Mouse (Mus musculus) CH12.LX (cell line): Measurements from ENCODE around the gene Snta1.

ENCODE experiments used
- CTCF ChIP-seq, 2 experiments: IDR thresholded peaks in 1 of 2; conservative IDR thresholded peaks in 1 of 2; 2 replicates each; pipeline ENCODE4 v1.5.1; 2011 to 2012; ENCODE audit warnings: low read depth in 2 of 2, low read length in 2 of 2, improper control_type of control experiment in 1 of 2, inconsistent platforms in 1 of 2, mild to moderate bottlenecking in 1 of 2, moderate library complexity in 1 of 2
- POLR2AphosphoS2 ChIP-seq: IDR thresholded peaks from 2 replicates; pipeline ENCODE4 v1.6.1; 2011; ENCODE audit warnings: low read depth, low read length, improper control_type of control experiment
- ZKSCAN1 ChIP-seq: IDR thresholded peaks from 2 replicates; pipeline ENCODE4 v1.6.1; 2012; ENCODE audit warnings: low read depth, inconsistent platforms, low read length, improper control_type of control experiment, borderline replicate concordance

DNA sequence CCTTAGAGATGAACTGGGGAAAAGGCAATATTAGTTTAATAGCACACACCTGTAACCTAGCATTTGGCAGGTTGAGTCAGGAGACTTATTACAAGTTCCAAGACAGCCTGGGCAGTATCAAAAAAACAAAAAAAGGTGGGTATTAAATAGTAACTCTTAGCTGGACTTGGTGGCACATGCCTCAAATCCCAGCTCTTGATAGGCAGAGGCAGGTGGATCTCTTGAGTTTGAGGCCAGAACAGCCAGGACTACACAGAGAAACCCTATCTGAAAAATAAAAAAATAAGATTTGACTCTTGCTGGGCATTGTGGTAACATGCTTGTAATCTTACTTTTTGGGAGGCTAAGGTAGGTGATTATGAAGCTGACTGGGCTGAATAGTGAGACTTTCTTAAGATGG, 32.6 kb upstream of the Snta1 start:
- TF ChIP-seq ZKSCAN1 (no peak), POLR2AphosphoS2 (no peak), CTCF (conservative IDR thresholded peaks at IDR 0.05 in 1 of 2, IDR thresholded peaks at IDR 0.05 in 1 of 2; ENCODE audit: low read depth in 2 of 2, low read length in 2 of 2) (no peak)
